Mouse (Mus musculus) stomach, embryonic 16.5 days (tissue): ENCODE results near the gene Dis3. TPM values are rescaled to one million over a fixed set of nuclear protein-coding genes. Genes with fewer than 3 reads are reported as not detected.

ENCODE experiments used
- ATAC-seq: fragments of 200-750 bp; cut with Nextera tagmentation; 2 replicates; pipeline ENCODE4 v1.8.0; 2017; ENCODE audit warnings: moderate number of reproducible peaks, moderate TSS enrichment; ENCODE audit not compliant: insufficient read depth, low FRiP score
- H3K27ac ChIP-seq: fragments of 300-500 bp; sonication (generic); 2 replicates; pipeline ENCODE4 v1.5.1; 2014; ENCODE audit warnings: low read length
- H3K27me3 ChIP-seq: fragments of 300-500 bp; sonication (generic); 2 replicates; pipeline ENCODE4 v1.6.1; 2014; ENCODE audit warnings: low read length, control low read depth, mixed read lengths; ENCODE audit not compliant: control insufficient read depth, insufficient read depth
- H3K36me3 ChIP-seq: fragments of 300-500 bp; sonication (generic); 2 replicates; pipeline ENCODE4 v1.6.1; 2014; ENCODE audit warnings: low read length; ENCODE audit not compliant: control insufficient read depth, insufficient read depth
- H3K4me1 ChIP-seq: fragments of 300-500 bp; sonication (generic); 2 replicates; pipeline ENCODE4 v1.6.1; 2014; ENCODE audit warnings: low read length, control low read depth, mixed read lengths; ENCODE audit not compliant: control insufficient read depth, insufficient read depth
- H3K4me2 ChIP-seq: fragments of 300-500 bp; sonication (generic); 2 replicates; pipeline ENCODE4 v1.6.1; 2014; ENCODE audit warnings: low read depth, low read length, mixed read lengths
- H3K4me3 ChIP-seq: fragments of 300-500 bp; sonication (generic); replicated peaks from 2 replicates; pipeline ENCODE4 v1.5.1; 2014; ENCODE audit warnings: mild to moderate bottlenecking, low read length
- H3K9ac ChIP-seq: fragments of 300-500 bp; sonication (generic); 2 replicates; pipeline ENCODE4 v1.6.1; 2014; ENCODE audit warnings: low read length
- H3K9me3 ChIP-seq: fragments of 300-500 bp; sonication (generic); replicated peaks from 2 replicates; pipeline ENCODE4 v1.6.1; 2016; ENCODE audit warnings: low read length, control low read depth; ENCODE audit not compliant: control insufficient read depth
- WGBS: fragments of 180-500 bp; shearing (Covaris S2); extraction: QIAGEN DNeasy Blood & Tissue Kit; methylation state at CpG from one replicate; pipeline ENCODE4 v1.1.7; 2014; 5-methylcytosine and 5-hydroxymethylcytosine counted together
- polyA plus RNA-seq: library from polyadenylated mRNA; unstranded; fragments of >200 nt; fragmentation: Nextera tagmentation; extraction: Ambion mirVana; gene quantifications from 2 replicates; pipeline ENCODE4 v1.2.1, GENCODE M21; 2015

Dis3 gene
- polyA plus RNA-seq, 1 experiment from 2014 or later: 22.7 TPM

DNA sequence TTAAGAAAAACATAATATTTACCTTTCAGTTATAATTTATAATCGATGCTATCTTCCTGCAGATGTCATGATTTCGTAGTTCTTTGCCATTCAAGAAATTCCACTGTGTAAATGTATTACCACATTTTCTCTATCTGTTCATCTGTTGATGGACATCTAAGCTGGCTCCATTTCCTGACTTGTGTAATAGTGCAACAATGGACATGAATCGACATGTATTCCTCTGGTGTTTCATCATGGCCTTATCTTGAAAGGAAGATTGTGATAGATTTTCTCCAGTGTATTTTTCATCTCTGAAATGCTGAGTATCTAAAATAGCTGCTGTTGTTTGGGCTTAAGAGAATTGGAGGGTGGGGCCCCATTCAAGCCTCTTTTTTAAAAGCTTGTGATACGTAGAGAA lies 27.1 kb upstream of the Dis3 start:
- H3K9me3 ChIP-seq: no peaks in the 10 kb centered on the region
- 68% methylated on average over 4 of the region's 4 CpGs for WGBS
- no peak overlapping the region for H3K27ac ChIP-seq
- H3K36me3 ChIP-seq: no peaks in the 10 kb centered on the region
- no peaks in the 10 kb centered on the region for H3K27me3 ChIP-seq
- H3K4me3 ChIP-seq: no peak overlapping the region
- no peaks in the 10 kb centered on the region for H3K4me1 ChIP-seq
- H3K4me2 ChIP-seq: no peak overlapping the region
- H3K9ac ChIP-seq: no peak overlapping the region
- ATAC-seq: no peak

DNA sequence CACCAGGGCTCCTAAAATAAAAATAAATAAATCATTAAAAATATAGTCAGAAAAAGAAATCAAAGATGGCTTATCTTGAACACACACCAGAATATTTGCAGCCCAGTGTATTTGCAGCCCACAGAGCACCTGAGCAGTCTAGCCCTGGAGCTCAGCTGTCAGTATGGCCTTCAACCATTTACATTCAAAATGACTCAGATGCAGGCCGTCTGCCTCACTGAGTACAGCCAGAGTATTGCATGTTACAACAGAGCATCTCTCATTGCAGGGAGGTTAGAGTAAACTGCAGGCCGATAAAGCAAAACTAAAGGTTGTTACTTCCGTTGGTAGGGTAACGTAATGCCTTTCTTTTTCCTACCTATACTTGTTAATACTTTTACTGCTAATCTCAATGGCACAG lies 24.5 kb upstream of the Dis3 start:
- no peaks in the 10 kb centered on the region for H3K9me3 ChIP-seq
- no peak for ATAC-seq
- no peak overlapping the region for H3K27ac ChIP-seq
- no peaks in the 10 kb centered on the region for H3K27me3 ChIP-seq
- H3K36me3 ChIP-seq: no peaks in the 10 kb centered on the region
- no peak overlapping the region for H3K4me2 ChIP-seq
- no peak overlapping the region for H3K9ac ChIP-seq
- no peak overlapping the region for H3K4me3 ChIP-seq
- no peaks in the 10 kb centered on the region for H3K4me1 ChIP-seq
- 87% methylated on average over 4 of the region's 4 CpGs for WGBS

DNA sequence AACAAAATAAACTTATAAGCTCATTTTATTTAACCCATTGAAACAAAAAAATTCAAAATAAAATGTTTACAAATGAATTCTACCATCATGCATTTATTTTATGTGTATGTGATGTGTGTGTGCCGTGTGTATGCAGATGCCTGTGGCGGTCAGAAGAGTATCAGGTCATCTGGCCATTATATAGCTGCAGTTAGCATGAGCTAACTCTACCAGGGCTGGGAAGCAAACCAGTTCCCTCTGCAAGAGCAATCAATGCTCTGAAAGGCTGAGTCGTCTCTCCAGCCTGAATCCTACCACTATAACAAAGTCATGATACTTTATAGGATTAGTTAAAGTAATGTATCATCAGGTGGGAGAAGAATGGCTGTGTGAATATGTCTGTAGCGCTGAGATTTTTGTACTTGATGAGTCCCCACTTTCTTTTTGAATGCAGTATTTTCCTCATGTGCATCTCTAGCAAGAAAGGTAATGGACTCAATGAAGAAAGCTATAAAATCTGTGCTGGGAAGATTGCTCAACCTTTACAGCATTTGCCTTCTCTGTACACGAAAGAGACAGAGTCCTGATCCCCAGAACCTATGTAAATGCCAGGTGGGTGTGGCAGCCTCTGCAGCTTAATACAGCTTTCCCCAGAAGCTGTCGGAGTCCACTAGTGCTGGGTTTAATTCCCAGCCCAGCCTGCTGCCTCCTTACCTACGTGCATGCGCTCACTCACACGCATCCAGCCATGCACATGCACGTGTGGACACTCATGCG lies 22.2 kb upstream of the Dis3 start:
- WGBS: 79% methylated on average over 11 of the region's 11 CpGs
- no peak for ATAC-seq
- no peak overlapping the region for H3K4me2 ChIP-seq
- no peaks in the 10 kb centered on the region for H3K9me3 ChIP-seq
- H3K27me3 ChIP-seq: no peaks in the 10 kb centered on the region
- no peak overlapping the region for H3K4me3 ChIP-seq
- no peaks in the 10 kb centered on the region for H3K4me1 ChIP-seq
- no peak overlapping the region for H3K9ac ChIP-seq
- H3K27ac ChIP-seq: no peak overlapping the region
- no peaks in the 10 kb centered on the region for H3K36me3 ChIP-seq

DNA sequence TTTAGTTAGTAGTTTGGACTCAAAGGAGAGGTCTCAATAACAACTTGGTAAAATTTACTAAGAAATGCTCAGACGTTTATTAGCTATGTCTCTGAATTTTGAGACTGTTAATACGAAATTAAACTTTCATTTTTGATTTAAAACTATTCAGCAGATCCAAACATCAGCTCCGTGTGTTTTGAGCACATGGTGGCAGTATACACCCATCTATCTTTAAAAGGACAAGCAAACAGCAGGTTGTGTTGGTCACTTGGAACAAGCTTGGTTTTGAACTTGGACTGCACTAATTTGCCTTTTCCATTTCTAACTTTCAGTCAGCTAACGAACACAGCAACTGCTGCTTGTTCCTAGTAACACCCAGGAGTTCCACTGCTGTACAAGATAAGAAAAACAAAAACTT lies 18.0 kb upstream of the Dis3 start:
- 76% methylated on average over 4 of the region's 4 CpGs for WGBS
- no peak for ATAC-seq
- Histone ChIP-seq H3K9ac (no peak overlapping the region), H3K27me3 (no peaks in the 10 kb centered on the region), H3K4me3 (no peak overlapping the region), H3K4me2 (no peak overlapping the region), H3K36me3 (no peaks in the 10 kb centered on the region), H3K9me3 (no peaks in the 10 kb centered on the region), H3K27ac (no peak overlapping the region), H3K4me1 (no peaks in the 10 kb centered on the region)

DNA sequence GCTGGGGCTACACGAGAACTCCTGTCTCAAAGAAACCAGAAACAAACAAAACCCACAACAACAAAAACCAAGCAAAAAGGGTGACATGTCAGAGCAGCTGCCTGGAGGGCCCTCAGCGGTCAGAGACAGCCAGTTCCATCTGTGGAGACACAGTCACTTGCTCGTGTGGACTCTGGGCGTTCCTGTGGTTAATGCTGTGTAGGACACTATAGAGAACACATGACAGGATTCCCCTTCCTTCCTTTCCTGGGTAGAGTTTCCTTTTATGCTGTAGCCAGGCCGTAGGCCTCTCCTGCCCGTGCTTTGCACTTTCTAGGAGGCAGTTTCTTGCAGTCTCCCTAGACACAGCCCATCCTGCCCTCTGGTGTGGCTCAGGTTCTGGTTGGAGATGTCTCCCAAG lies 9.2 kb upstream of the Dis3 start:
- H3K4me3 ChIP-seq: no peak overlapping the region
- H3K9me3 ChIP-seq: no peaks in the 10 kb centered on the region
- H3K9ac ChIP-seq: no peak overlapping the region
- H3K27ac ChIP-seq: no peak overlapping the region
- no peak overlapping the region for H3K4me2 ChIP-seq
- WGBS: 90% methylated on average over 6 of the region's 6 CpGs
- no peaks in the 10 kb centered on the region for H3K27me3 ChIP-seq
- no peaks in the 10 kb centered on the region for H3K4me1 ChIP-seq
- no peak for ATAC-seq
- 0 out of 2 replicates have a peak, but pooled peaks cover 13% of the 10 kb centered on the region for H3K36me3 ChIP-seq

DNA sequence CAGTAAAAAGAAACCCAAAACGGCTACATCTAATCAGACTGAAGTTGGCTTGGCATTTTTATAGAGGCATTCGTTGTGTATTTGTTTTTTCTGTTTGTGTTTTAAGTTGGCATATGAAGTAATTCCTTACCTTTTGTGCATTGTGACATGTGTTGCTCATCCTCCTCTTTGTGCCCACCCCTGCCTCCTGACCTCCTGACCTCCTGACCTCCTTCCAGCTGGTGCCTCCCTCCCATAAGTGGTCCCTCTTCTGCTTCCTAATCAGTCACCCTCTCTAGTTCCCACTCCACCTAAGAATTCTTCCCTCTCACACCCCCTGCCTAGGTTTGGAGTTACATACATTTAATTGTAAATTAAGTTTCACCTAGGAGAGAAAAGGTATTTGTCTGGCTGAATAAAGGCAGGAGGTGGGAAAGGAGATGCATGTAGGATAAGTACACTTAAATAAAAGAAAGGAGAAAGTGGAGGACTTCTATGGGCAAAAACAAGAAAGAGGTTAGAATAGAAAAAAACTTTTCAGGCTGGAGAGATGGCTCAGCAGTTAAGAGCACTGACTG lies 8.1 kb upstream of the Dis3 start:
- Histone ChIP-seq H3K4me3 (no peak overlapping the region), H3K9me3 (no peaks in the 10 kb centered on the region), H3K4me2 (no peak overlapping the region), H3K36me3 (0 out of 2 replicates have a peak, but pooled peaks cover 13% of the 10 kb centered on the region), H3K27me3 (no peaks in the 10 kb centered on the region), H3K9ac (no peak overlapping the region), H3K4me1 (no peaks in the 10 kb centered on the region), H3K27ac (no peak overlapping the region)
- ATAC-seq: no peak
- 88% methylated on average over 2 of the region's 2 CpGs for WGBS

DNA sequence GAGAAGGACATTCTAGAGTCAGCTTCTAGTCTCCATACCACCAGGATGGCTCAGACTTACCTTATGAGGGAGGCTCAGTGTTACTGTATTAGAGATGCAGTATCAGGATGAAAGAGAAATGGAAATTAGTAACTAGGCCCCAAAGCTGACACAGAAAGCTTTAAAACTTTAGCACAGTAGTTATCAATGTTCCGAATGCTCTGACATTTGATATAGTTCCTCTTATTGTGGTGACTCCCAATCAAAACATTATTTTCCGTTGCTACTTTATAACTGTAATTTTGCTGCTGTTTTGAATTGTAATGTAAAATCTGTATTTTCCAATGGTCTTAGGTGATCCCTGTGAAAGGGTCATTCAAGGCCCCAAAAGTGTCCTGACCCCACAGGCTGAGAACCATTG lies 7.1 kb upstream of the Dis3 start:
- 90% methylated on average over 2 of the region's 2 CpGs for WGBS
- no peak overlapping the region for H3K4me3 ChIP-seq

DNA sequence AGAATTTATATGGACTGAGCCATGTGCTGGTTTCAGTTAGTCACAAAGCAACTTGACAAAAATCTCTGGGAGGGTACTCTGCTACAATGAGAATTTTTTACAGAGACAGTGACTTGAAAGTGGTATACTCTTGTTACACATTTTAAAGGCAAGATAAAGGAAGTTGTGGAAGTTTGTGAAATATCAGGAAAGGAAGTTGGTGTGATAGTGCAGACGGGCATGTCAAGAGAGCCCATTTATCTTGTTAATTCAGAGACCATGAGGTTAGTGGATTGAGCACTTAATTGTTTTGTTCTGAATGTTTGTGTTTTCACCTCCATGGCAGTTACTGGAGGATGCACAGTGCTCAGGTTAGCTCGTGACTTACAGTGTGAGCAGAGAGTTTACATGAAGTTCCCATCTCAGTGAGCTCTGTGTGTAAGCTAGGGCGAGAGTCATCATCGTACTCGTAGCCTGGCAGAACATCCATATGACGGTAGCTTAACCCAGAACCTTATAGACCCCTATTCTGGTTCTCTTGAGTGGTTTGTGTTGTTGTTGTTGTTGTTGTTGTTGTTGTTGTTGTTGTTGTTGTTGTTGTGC lies 5.1 kb upstream of the Dis3 start:
- no peaks in the 10 kb centered on the region for H3K9me3 ChIP-seq
- H3K27ac ChIP-seq: no peak overlapping the region
- H3K4me2 ChIP-seq: no peak overlapping the region
- no peak overlapping the region for H3K9ac ChIP-seq
- 0 out of 2 replicates have a peak, but pooled peaks cover 7% of the 10 kb centered on the region for H3K36me3 ChIP-seq
- no peaks in the 10 kb centered on the region for H3K4me1 ChIP-seq
- 86% methylated on average over 6 of the region's 6 CpGs for WGBS
- H3K27me3 ChIP-seq: no peaks in the 10 kb centered on the region
- no peak for ATAC-seq
- no peak overlapping the region for H3K4me3 ChIP-seq

More for the DNA sequence above, 7.1 kb upstream of the Dis3 start:
- Histone ChIP-seq H3K9ac (no peak overlapping the region), H3K27me3 (no peaks in the 10 kb centered on the region), H3K4me1 (no peaks in the 10 kb centered on the region), H3K36me3 (0 out of 2 replicates have a peak, but pooled peaks cover 13% of the 10 kb centered on the region), H3K9me3 (no peaks in the 10 kb centered on the region), H3K27ac (no peak overlapping the region), H3K4me2 (no peak overlapping the region)
- no peak for ATAC-seq

DNA sequence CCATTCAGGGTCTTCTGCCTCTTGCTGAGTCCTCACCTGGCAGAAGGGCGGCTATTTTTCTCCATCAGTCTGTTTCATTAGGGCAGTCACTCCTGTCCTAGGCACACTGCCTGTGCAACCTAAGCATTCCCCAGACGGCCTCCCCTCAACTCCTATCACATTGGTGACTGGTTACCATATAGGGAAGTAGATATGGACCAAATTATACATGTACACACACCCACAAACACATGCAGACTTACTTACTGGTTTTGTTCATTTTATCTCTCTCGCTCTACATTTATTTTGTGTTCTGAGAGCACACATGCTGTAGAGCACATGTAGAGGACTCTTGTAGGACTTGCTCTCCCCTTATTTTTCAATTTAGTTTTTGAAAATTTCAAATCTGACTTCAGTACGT lies 3.5 kb upstream of the Dis3 start:
- 95% methylated on average over 4 of the region's 4 CpGs for whole genome bisulfite sequencing

More for the DNA sequence above, 3.5 kb upstream of the Dis3 start:
- H3K9ac ChIP-seq: no peak overlapping the region
- H3K36me3 ChIP-seq: 0 out of 2 replicates have a peak, but pooled peaks cover 6% of the 10 kb centered on the region
- H3K27ac ChIP-seq: no peak overlapping the region
- no peak overlapping the region for H3K4me3 ChIP-seq
- peaks cover 8% of the 10 kb centered on the region for H3K4me1 ChIP-seq
- no peak overlapping the region for H3K4me2 ChIP-seq
- ATAC-seq: no peak
- no peaks in the 10 kb centered on the region for H3K9me3 ChIP-seq
- H3K27me3 ChIP-seq: no peaks in the 10 kb centered on the region
